Mouse (Mus musculus) erythroblast, adult 5-6 weeks (primary cell): Measurements from ENCODE around the gene Nme1. TPM values are rescaled to one million over a fixed set of nuclear protein-coding genes. Genes with fewer than 3 reads are reported as not detected.

Experiments used
- total RNA-seq, 2 experiments: library from RNA; stranded (forward) in 1 of 2; stranded (reverse) in 1 of 2; fragments of 150-400 nt in 1 of 2; fragments of 200-764, 138-1000 nt in 1 of 2; gene quantifications; 2 replicates each; pipeline versions ENCODE4 v1.2.3 to v1.2.4; 2015 to 2017; ENCODE audit warnings: low replicate concordance in 2 of 2

Gene Nme1
- total RNA-seq, 2 experiments from 2014 or later, result 11.9 to 19.9 TPM

Other genes with a start within 250 kb of the Nme1 start
- gene Utp18, start 82.8 kb downstream of the Nme1 start, total RNA-seq (2015; ENCODE audit: low replicate concordance), result 7.9 and 10.4 TPM in 2 replicates
- gene Utp18, start 82.8 kb downstream of the Nme1 start, total RNA-seq (2017; ENCODE audit: low replicate concordance), result 7.9 and 12.1 TPM in 2 replicates
- 16.9 and 27.3 TPM in 2 replicates for gene Mbtd1, start 82.7 kb downstream of the Nme1 start, total RNA-seq (2015; ENCODE audit: low replicate concordance)
- gene Mbtd1, start 82.7 kb downstream of the Nme1 start, total RNA-seq (2017; ENCODE audit: low replicate concordance), result 16.6 and 24.4 TPM in 2 replicates
- gene Nme2, start 12.3 kb downstream of the Nme1 start, total RNA-seq (2015; ENCODE audit: low replicate concordance), result 53.4 and 89.2 TPM in 2 replicates
- 11.8 and 32.5 TPM in 2 replicates for gene Nme2, start 12.3 kb downstream of the Nme1 start, total RNA-seq (2017; ENCODE audit: low replicate concordance)
- gene Gm20390, start 228 bp downstream of the Nme1 start, total RNA-seq (2015; ENCODE audit: low replicate concordance), result 22.7 TPM in 1 of 2 replicates, not detected in the other
- gene Gm20390, start 228 bp downstream of the Nme1 start, total RNA-seq (2017; ENCODE audit: low replicate concordance), result 0.68 and 3.9 TPM in 2 replicates
- 9.2 and 18.3 TPM in 2 replicates for gene Spag9, start 27.6 kb upstream of the Nme1 start, total RNA-seq (2015; ENCODE audit: low replicate concordance)
- gene Spag9, start 27.6 kb upstream of the Nme1 start, total RNA-seq (2017; ENCODE audit: low replicate concordance), result 24.3 and 25.9 TPM in 2 replicates
- gene Tob1, start 242.9 kb upstream of the Nme1 start, total RNA-seq (2015; ENCODE audit: low replicate concordance), result 3.5 and 6.1 TPM in 2 replicates
- 5.3 and 7.5 TPM in 2 replicates for gene Tob1, start 242.9 kb upstream of the Nme1 start, total RNA-seq (2017; ENCODE audit: low replicate concordance)